Mouse (Mus musculus) ES-E14 (cell line): ENCODE measurements around the gene Ppp4r3b.

ENCODE experiments used
- CHD2 ChIP-seq: IDR thresholded peaks from 2 replicates; pipeline ENCODE4 v1.6.1; 2014; ENCODE audit warnings: mild to moderate bottlenecking, low read depth, low read length, inconsistent platforms
- HCFC1 ChIP-seq: IDR thresholded peaks from 2 replicates; pipeline ENCODE4 v1.6.1; 2012; ENCODE audit warnings: low read length, inconsistent platforms, borderline replicate concordance; ENCODE audit not compliant: insufficient read depth
- MAFK ChIP-seq: IDR thresholded peaks from 2 replicates; pipeline ENCODE4 v1.6.1; 2014; ENCODE audit warnings: mild to moderate bottlenecking, low read depth, low read length, inconsistent platforms; ENCODE audit not compliant: insufficient read depth

GRCm38 (mm10) chr11:29188981-29189380 lies 16.3 kb downstream of the Ppp4r3b start:
- TF ChIP-seq MAFK, result no peak
- TF ChIP-seq HCFC1, result no peak
- TF ChIP-seq CHD2, result no peak
